Mouse (Mus musculus): ENCODE measurements around the gene Ctss. TPM values are rescaled to one million over a fixed set of nuclear protein-coding genes. Genes with fewer than 3 reads are reported as not detected.
"Not testable (repeated sequence)": the region's sequence is repeated elsewhere in the genome, so short reads cannot be mapped to it uniquely, and the experiment has no call there.

Ctss gene
- polyA plus RNA-seq, 1 experiment from 2014 or later = 4.9 TPM

DNA sequence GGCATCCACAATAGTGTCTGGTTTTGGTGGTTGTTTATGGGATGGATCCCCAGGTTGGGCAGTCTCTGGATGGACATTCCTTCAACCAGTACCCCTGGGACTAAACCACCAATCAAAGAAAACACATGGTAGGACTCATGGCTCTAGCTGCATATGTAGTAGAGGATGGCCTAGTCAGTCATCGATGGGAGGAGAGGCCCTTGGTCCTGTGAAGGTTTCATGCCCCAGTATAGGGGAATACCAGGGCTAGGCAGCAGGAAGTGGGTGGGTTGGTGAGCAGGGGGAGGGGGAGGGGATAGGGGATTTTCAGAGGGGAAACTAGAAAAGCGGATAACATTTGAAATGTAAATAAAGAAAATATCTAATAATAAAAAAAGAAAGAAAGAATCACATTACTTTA, 14.6 kb downstream of the Ctss start:
- not testable (repeated sequence) for H3K4me2 ChIP-seq (ENCODE audit: low read depth, low read length, severe bottlenecking); H3K4me1 ChIP-seq (replicated peaks; ENCODE audit: control insufficient read depth, insufficient read depth, low read length); DNase-seq (ENCODE audit: low spot score); H3K9ac ChIP-seq (ENCODE audit: low read length); H3K36me3 ChIP-seq (ENCODE audit: control insufficient read depth, insufficient read depth, low read length); H3K27ac ChIP-seq (ENCODE audit: low read depth, low read length); H3K27me3 ChIP-seq (ENCODE audit: control insufficient read depth, insufficient read depth, low read length); H3K4me3 ChIP-seq (ENCODE audit: low read depth, low read length); ATAC-seq (replicated peaks; ENCODE audit: low FRiP score); H3K9me3 ChIP-seq (ENCODE audit: control insufficient read depth, low read length)
- WGBS = 88% methylated on average over 2 of the region's 2 CpGs

DNA sequence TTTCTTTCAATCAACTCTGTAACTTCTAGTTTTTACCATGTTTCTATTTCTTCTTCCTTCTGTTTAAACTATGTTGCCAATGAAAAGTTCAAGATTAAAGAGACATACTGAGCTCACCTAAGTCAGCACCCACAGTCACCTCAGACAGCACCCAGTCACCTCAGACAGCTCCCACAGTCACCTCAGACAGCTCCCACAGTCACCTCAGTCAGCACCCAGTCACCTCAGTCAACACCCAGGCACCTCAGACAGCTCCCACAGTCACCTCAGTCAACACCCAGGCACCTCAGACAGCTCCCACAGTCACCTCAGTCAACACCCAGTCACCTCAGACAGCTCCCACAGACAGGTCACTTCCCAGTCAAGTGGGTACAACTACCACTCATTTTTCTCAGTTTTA, 15.6 kb downstream of the Ctss start:
- Histone ChIP-seq H3K36me3 (ENCODE audit: control insufficient read depth, insufficient read depth, low read length) (no peaks in the 10 kb centered on the region), H3K27me3 (ENCODE audit: control insufficient read depth, insufficient read depth, low read length) (no peaks in the 10 kb centered on the region), H3K9me3 (ENCODE audit: control insufficient read depth, low read length) (no peaks in the 10 kb centered on the region), H3K4me3 (ENCODE audit: low read depth, low read length) (no peak overlapping the region), H3K9ac (ENCODE audit: low read length) (no peak overlapping the region), H3K4me2 (ENCODE audit: low read depth, low read length, severe bottlenecking) (no peak overlapping the region), H3K4me1 (replicated peaks; ENCODE audit: control insufficient read depth, insufficient read depth, low read length) (no peaks in the 10 kb centered on the region), H3K27ac (ENCODE audit: low read depth, low read length) (no peak overlapping the region)
- ATAC-seq (replicated peaks; ENCODE audit: low FRiP score) (no peak), DNase-seq (ENCODE audit: low spot score) (no peak)

DNA sequence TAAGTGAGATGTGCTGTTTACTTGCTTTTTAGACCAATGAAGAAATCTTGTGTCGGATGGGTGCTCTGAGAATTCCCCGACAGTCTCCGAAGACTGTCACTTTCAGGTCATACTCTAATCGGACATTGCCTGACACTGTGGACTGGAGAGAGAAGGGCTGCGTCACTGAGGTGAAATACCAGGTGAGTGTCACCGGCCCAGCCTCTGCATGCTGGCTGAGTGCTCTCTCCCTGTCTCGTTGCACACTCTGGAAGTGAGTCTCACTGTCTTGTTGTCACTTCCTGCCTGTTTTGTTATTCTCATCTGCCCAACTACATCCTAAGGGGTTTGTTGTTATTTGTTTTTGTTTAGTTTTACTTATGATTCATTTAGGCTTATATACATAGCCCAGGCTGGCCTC, 16.4 kb downstream of the Ctss start:
- Histone ChIP-seq H3K4me1 (replicated peaks; ENCODE audit: control insufficient read depth, insufficient read depth, low read length) (no peaks in the 10 kb centered on the region), H3K4me2 (ENCODE audit: low read depth, low read length, severe bottlenecking) (no peak overlapping the region), H3K9ac (ENCODE audit: low read length) (no peak overlapping the region), H3K4me3 (ENCODE audit: low read depth, low read length) (no peak overlapping the region), H3K36me3 (ENCODE audit: control insufficient read depth, insufficient read depth, low read length) (no peaks in the 10 kb centered on the region), H3K27ac (ENCODE audit: low read depth, low read length) (no peak overlapping the region), H3K9me3 (ENCODE audit: control insufficient read depth, low read length) (no peaks in the 10 kb centered on the region), H3K27me3 (ENCODE audit: control insufficient read depth, insufficient read depth, low read length) (no peaks in the 10 kb centered on the region)
- ATAC-seq (replicated peaks; ENCODE audit: low FRiP score) (no peak), DNase-seq (ENCODE audit: low spot score) (no peak)
- WGBS = 82% methylated on average over 7 of the region's 7 CpGs

DNA sequence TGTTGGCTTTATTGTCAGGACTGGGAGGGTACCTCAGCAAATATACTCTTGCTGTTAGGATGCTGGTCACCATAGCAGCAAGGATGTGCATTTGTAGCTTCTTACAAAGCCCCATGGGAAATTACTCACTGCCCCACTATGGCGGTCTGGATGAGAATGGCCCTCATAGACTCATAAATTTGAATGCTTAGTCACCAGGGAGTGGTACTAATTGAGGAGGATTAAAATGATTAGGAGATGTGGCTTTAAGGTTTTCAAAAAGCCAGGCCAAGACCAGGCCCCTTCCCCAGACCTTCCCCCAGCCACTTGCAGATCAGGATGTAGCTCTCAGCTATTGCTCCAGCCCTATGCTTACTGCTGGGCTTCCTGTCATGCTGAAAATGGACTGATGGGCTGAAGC, 23.6 kb downstream of the Ctss start:
- no peak overlapping the region for H3K27ac ChIP-seq (ENCODE audit: low read depth, low read length)
- no peak for ATAC-seq (replicated peaks; ENCODE audit: low FRiP score)
- H3K4me1 ChIP-seq (replicated peaks; ENCODE audit: control insufficient read depth, insufficient read depth, low read length) = no peaks in the 10 kb centered on the region
- H3K9ac ChIP-seq (ENCODE audit: low read length) = no peak overlapping the region
- no peak for DNase-seq (ENCODE audit: low spot score)
- no peak overlapping the region for H3K4me3 ChIP-seq (ENCODE audit: low read depth, low read length)
- no peaks in the 10 kb centered on the region for H3K36me3 ChIP-seq (ENCODE audit: control insufficient read depth, insufficient read depth, low read length)
- H3K9me3 ChIP-seq (ENCODE audit: control insufficient read depth, low read length) = no peaks in the 10 kb centered on the region
- 79% methylated on average over 1 of the region's 1 CpGs for WGBS
- no peaks in the 10 kb centered on the region for H3K27me3 ChIP-seq (ENCODE audit: control insufficient read depth, insufficient read depth, low read length)
- H3K4me2 ChIP-seq (ENCODE audit: low read depth, low read length, severe bottlenecking) = no peak overlapping the region

DNA sequence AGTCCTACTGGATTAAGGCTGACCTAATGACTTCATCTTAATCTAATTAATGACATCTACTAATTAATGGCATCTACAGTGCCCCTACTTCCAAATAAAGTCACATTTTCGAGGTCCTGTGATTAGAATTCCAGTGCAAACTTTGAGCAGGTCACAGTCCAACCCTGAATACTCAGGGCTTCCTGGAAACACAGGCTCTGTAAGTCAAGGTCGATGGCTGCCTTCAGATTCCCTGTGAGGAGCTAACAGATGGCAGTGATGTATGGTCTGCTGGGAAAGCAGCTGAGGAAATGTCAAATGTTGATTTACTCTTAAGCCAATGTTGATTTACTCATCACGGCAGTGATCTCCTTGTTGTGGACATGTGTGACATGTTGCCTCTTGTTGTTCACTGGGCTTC, 27.4 kb downstream of the Ctss start:
- Histone ChIP-seq H3K9me3 (ENCODE audit: control insufficient read depth, low read length) (no peaks in the 10 kb centered on the region), H3K4me3 (ENCODE audit: low read depth, low read length) (no peak overlapping the region), H3K27ac (ENCODE audit: low read depth, low read length) (no peak overlapping the region), H3K9ac (ENCODE audit: low read length) (no peak overlapping the region), H3K4me1 (replicated peaks; ENCODE audit: control insufficient read depth, insufficient read depth, low read length) (no peaks in the 10 kb centered on the region), H3K4me2 (ENCODE audit: low read depth, low read length, severe bottlenecking) (no peak overlapping the region), H3K36me3 (ENCODE audit: control insufficient read depth, insufficient read depth, low read length) (no peaks in the 10 kb centered on the region), H3K27me3 (ENCODE audit: control insufficient read depth, insufficient read depth, low read length) (no peaks in the 10 kb centered on the region)
- ATAC-seq (replicated peaks; ENCODE audit: low FRiP score) = no peak
- 72% methylated on average over 3 of the region's 3 CpGs for WGBS
- DNase-seq (ENCODE audit: low spot score) = no peak

DNA sequence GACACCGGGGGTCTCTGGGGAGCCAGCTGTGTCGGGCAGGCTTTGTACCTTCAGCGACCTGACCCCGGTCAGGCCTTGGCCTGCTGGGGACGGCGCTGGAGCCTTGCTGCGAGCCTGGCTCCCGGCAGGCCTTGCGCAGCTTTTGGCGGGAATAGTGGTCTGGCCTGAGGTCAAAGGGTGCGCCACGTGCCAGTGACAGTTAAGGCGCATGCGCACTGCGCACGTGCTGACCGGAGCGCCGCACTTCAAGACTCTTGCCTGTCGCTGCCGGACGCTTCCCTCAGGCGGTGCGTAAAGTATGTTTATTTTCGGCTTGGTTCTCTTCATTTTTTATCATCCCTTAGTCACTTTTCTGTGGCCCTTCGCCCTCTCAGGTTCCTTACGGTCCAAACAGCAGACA, 32.9 kb downstream of the Ctss start, which contains the start of gene Hormad1:
Gene Hormad1 (plus strand): TSS at position 241 of the 400 bp plus-strand sequence.
- Histone ChIP-seq H3K9me3 (ENCODE audit: control insufficient read depth, low read length) (no peaks in the 10 kb centered on the region), H3K4me3 (ENCODE audit: low read depth, low read length) (no peak within 1 kb of the TSS), H3K4me1 (replicated peaks; ENCODE audit: control insufficient read depth, insufficient read depth, low read length) (no peaks in the 10 kb centered on the region), H3K27me3 (ENCODE audit: control insufficient read depth, insufficient read depth, low read length) (no peaks in the 10 kb centered on the region), H3K4me2 (ENCODE audit: low read depth, low read length, severe bottlenecking) (no peak within 1 kb of the TSS), H3K27ac (ENCODE audit: low read depth, low read length) (no peak within 1 kb of the TSS), H3K36me3 (ENCODE audit: control insufficient read depth, insufficient read depth, low read length) (no peaks in the 10 kb centered on the region), H3K9ac (ENCODE audit: low read length) (no peak within 1 kb of the TSS)
- DNase-seq (ENCODE audit: low spot score) (peak; percentile 26), ATAC-seq (replicated peaks; ENCODE audit: low FRiP score) (no peak)
- 91% methylated on average over 27 of the region's 27 CpGs for WGBS

DNA sequence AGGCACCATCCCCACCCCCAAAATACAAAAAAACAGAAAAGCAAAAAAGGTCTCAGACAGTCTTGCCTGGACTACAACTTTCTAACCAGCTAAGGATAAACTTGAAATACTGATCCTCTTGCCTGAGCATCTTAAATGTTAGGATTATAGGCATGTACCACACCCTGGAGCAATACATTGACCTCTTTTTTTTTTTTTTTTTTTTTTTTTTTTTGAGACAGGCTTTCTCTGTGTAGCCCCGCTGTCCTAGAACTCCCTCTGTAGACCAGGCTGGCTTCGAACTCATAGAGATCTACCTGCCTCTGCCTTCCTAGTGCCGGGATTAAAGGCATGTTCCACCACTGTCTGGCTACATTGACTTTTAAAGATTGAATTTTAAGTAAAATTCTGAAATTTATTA, 34.2 kb downstream of the Ctss start:
- Histone ChIP-seq H3K9ac (ENCODE audit: low read length) (no peak overlapping the region), H3K27me3 (ENCODE audit: control insufficient read depth, insufficient read depth, low read length) (no peaks in the 10 kb centered on the region)

DNA sequence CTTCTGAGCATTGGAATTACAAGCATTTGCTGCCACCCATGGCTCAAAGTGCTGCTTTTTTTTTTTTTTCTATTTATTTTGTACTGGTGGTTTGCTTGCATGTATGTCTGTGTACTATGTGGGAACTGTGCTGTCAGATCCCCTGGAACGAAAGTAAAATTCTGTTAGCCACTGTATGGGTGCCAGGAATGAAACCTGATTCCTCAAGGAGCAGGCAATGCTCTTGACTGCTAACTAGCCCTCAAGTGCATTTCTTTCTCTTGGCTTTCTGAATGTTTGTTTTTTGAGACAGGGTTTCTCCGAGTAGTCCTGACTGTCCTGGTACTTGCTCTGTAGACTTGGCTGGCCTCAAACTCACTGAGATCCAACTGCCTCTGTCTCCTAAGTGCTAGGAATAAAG, 35.2 kb downstream of the Ctss start:
- Histone ChIP-seq H3K9me3 (ENCODE audit: control insufficient read depth, low read length) (no peaks in the 10 kb centered on the region), H3K4me3 (ENCODE audit: low read depth, low read length) (no peak overlapping the region), H3K4me2 (ENCODE audit: low read depth, low read length, severe bottlenecking) (no peak overlapping the region), H3K4me1 (replicated peaks; ENCODE audit: control insufficient read depth, insufficient read depth, low read length) (no peaks in the 10 kb centered on the region), H3K36me3 (ENCODE audit: control insufficient read depth, insufficient read depth, low read length) (no peaks in the 10 kb centered on the region), H3K9ac (ENCODE audit: low read length) (no peak overlapping the region), H3K27me3 (ENCODE audit: control insufficient read depth, insufficient read depth, low read length) (no peaks in the 10 kb centered on the region), H3K27ac (ENCODE audit: low read depth, low read length) (no peak overlapping the region)
- DNase-seq (ENCODE audit: low spot score) (no peak), ATAC-seq (replicated peaks; ENCODE audit: low FRiP score) (no peak)
- WGBS = 98% methylated on average over 2 of the region's 2 CpGs

More for the DNA sequence above, 34.2 kb downstream of the Ctss start:
- ATAC-seq (replicated peaks; ENCODE audit: low FRiP score) (no peak), DNase-seq (ENCODE audit: low spot score) (no peak)
- Histone ChIP-seq H3K4me3 (ENCODE audit: low read depth, low read length) (no peak overlapping the region), H3K4me2 (ENCODE audit: low read depth, low read length, severe bottlenecking) (no peak overlapping the region), H3K27ac (ENCODE audit: low read depth, low read length) (no peak overlapping the region), H3K36me3 (ENCODE audit: control insufficient read depth, insufficient read depth, low read length) (no peaks in the 10 kb centered on the region), H3K4me1 (replicated peaks; ENCODE audit: control insufficient read depth, insufficient read depth, low read length) (no peaks in the 10 kb centered on the region), H3K9me3 (ENCODE audit: control insufficient read depth, low read length) (no peaks in the 10 kb centered on the region)
- WGBS = 90% methylated on average over 3 of the region's 3 CpGs

DNA sequence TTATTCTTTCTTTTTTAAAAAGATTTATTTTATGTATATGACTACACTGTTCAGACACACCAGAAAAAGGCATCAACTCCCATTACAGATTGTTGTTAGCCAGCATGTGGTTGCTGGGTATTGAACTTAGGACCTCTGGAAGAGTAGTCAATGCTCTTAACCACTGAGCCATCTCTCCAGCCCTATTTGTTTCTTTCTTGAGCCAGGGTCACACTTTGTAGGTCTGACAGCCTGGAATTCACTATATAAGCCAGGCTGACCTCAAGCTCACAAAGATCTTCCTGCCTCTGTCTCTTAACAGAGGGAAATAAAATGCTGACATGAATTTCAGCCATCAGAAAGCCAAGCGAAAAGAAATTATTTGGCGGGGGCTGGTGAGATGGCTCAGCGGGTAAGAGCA, 43.0 kb downstream of the Ctss start:
- WGBS = 96% methylated on average over 3 of the region's 3 CpGs
- no peak for ATAC-seq (replicated peaks; ENCODE audit: low FRiP score)

More for the DNA sequence above, 43.0 kb downstream of the Ctss start:
- H3K27ac ChIP-seq (ENCODE audit: low read depth, low read length) = no peak overlapping the region
- no peak for DNase-seq (ENCODE audit: low spot score)
- no peaks in the 10 kb centered on the region for H3K27me3 ChIP-seq (ENCODE audit: control insufficient read depth, insufficient read depth, low read length)
- H3K9ac ChIP-seq (ENCODE audit: low read length) = no peak overlapping the region
- H3K36me3 ChIP-seq (ENCODE audit: control insufficient read depth, insufficient read depth, low read length) = no peaks in the 10 kb centered on the region
- no peaks in the 10 kb centered on the region for H3K4me1 ChIP-seq (replicated peaks; ENCODE audit: control insufficient read depth, insufficient read depth, low read length)
- H3K9me3 ChIP-seq (ENCODE audit: control insufficient read depth, low read length) = no peaks in the 10 kb centered on the region
- H3K4me2 ChIP-seq (ENCODE audit: low read depth, low read length, severe bottlenecking) = no peak overlapping the region
- no peak overlapping the region for H3K4me3 ChIP-seq (ENCODE audit: low read depth, low read length)

Measured in forebrain, embryonic 11.5 days (tissue).